Mouse (Mus musculus) adrenal gland, adult 2 months (tissue): Measurements from ENCODE around the gene Ogn. TPM values are rescaled to one million over a fixed set of nuclear protein-coding genes. Genes with fewer than 3 reads are reported as not detected.
A peak's percentile ranks its signal among the peaks of the same experiment; 100 is the strongest.

Source experiments
- DNase-seq: peaks from one replicate; pipeline ENCODE4 v3.0.0; 2021
- polyA plus RNA-seq: library from polyadenylated mRNA; depleted of rRNA; stranded (reverse); fragments of >200 nt; gene quantifications from 2 replicates; pipeline ENCODE4 v1.2.3, GENCODE M21; 2012; rRNA removed
- total RNA-seq, 2 experiments: library from RNA; stranded (reverse); gene quantifications; 2 replicates each; pipeline ENCODE4 v1.2.3; 2021

Ogn gene
- total and polyA plus RNA-seq, 3 experiments = 3.2 to 64.3 (median 60.1) TPM

DNA sequence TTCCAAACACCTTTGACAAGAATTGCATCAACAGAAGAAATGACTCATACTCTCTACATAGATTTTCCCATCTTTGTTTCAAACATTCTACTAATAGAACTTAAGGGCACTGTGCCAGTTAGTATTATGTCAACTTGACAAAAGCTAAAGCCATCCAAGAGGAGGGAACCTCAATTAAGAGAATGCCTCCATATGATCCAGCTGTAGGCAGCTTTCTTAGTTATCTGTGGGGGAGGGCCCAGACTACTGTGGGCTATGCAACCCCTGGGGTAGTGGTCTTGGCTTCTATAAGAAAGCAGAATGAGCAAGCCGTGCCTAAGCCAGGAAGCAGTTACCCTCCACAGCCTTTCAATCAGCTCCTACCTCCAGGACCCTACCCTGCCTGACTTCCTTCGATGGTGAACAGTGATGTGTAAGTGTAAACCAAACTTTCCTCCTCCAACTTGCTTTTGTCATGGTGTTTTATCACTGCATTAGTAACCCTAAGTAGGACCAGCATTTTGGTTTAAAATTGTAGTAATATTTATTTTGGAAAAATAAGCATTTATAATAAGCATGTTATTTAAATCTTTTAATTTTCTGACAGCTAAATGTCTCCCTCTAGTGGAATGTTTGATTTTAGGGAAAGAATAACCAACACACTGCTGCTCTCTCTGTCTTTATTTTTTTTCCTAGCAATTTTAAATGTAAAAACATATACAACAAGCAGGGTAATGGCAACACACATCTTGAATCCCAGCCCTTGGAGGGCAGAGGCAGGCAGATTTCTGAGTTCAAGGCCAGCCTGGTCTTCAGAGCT is 37.1 kb downstream of the Ogn start:
- no peak for DNase-seq

DNA sequence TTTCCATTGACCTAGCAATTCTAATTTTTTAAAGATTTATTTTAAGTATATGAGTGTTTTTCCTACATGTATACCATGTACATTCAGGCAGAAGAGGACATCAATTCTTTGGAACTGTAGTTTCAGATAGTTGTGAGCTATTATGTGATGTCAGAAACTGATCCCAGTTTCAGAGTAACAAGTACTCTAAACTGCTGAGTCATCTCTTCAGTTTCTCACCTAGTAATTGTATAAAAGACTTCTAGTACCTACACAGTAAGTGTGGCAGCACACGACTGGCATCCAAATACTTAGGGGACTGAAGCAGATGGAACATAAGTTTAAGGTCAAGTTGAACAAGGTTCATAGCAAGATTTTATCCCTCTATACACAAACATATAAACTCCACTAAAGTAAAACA is 38.2 kb downstream of the Ogn start:
- no peak for DNase-seq

DNA sequence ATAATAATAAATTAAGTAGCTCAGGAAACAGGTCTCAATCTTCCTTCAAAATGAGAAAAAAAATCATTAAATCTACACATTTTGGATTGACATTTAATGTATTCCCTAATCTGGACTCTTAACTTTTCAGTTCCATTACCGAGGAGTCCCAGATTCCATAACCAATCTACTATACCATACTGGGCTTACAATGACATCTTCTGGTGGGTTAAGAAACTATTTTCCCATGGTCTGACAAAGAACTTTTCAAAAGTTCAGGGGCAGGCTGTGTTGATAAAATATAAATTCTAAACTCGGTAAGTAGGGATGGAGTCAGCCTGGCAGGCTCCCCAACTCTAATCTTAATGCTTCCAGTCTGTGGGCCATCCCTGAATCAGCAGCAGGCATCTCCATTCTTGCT is 43.3 kb downstream of the Ogn start:
- DNase-seq = no peak

- no peak for DNase-seq
Observed at GRCm38 (mm10) chr13:49651781-49652351, 44.0 kb downstream of the Ogn start.

DNA sequence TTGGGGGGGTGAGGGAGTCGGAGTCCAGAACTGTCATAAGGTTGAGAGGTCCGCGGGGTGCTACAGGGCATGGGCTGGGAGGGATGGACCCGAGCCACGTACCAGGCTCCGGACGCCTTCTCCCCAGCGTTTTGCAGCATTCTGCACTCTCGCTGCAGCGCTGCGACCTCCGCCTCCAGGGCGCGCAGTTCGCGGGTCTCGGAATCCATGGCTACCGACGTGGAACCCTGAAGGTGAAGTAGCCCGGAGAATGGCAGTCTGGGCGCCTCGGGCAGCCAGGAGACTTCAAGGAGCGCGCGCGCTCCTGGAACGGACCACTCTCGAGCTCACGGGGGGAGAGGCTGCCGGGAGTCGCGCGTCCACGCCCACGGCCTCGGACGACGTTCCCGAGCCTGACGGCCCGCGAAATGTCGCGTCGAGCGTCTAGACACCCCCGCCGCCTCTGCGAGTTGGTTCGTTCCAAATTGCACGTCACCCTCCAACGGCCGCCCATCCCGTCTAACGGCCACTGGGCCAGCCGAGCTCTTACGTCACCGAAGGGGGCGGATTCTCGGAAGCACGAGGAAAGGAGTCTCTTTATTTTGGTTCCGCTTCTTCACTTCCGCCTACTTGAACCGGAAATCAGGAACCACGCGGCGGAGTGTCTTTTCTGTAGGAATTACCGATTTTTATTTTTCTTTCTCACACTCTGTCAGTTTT is 44.8 kb downstream of the Ogn start, which contains the start of the genes Cenpp and Nol8:
TSS of gene Cenpp (minus strand) at position 305 of the 699 bp plus-strand sequence.
TSS of gene Nol8 (plus strand) at position 598 of the 699 bp plus-strand sequence.
- DNase-seq = peak; percentile 99

GRCm38 (mm10) chr13:49653180-49653541 is 45.3 kb downstream of the Ogn start:
- no peak for DNase-seq

Other genes starting within 250 kb of the Ogn start
- 10 to 100 TPM; 27.0 to 38.3 TPM for gene Ippk, start 186.8 kb upstream of the Ogn start, total RNA-seq
- gene Ippk, start 186.8 kb upstream of the Ogn start, polyA plus RNA-seq = 6.8 and 8.4 TPM in 2 replicates
- 1 to 10 TPM; 1.2 to 1.5 TPM for gene Tes3-ps, start 114.7 kb upstream of the Ogn start, total RNA-seq
- gene Tes3-ps, start 114.7 kb upstream of the Ogn start, polyA plus RNA-seq = not detected in 2 replicates
- 1 to 10 TPM; 7.2 to 9.5 TPM for gene Ecm2, start 103.2 kb upstream of the Ogn start, total RNA-seq
- gene Ecm2, start 103.2 kb upstream of the Ogn start, polyA plus RNA-seq = 0.54 and 0.65 TPM in 2 replicates
- 1 to 10 TPM; 3.4 to 4.7 TPM for gene Aspn, start 63.6 kb upstream of the Ogn start, total RNA-seq
- gene Aspn, start 63.6 kb upstream of the Ogn start, polyA plus RNA-seq = 0.06 and 0.09 TPM in 2 replicates
- gene Omd, start 25.6 kb upstream of the Ogn start, total RNA-seq = 1 to 10 TPM; 5.1 to 6.2 TPM
- gene Omd, start 25.6 kb upstream of the Ogn start, polyA plus RNA-seq = 0.20 TPM in 1 of 2 replicates, not detected in the other
- gene Cenpp, start 44.7 kb downstream of the Ogn start, total RNA-seq = 1 to 10 TPM in 1 of 2 experiments, under 1 TPM in 1; 0.79 to 1.0 TPM
- 0.12 and 0.39 TPM in 2 replicates for gene Cenpp, start 44.7 kb downstream of the Ogn start, polyA plus RNA-seq
- gene Nol8, start 45.0 kb downstream of the Ogn start, total RNA-seq = 10 to 100 TPM; 21.7 to 33.0 TPM
- 0.19 and 0.22 TPM in 2 replicates for gene Nol8, start 45.0 kb downstream of the Ogn start, polyA plus RNA-seq
- gene Iars, start 74.1 kb downstream of the Ogn start, total RNA-seq = 10 to 100 TPM; 65.8 to 78.3 TPM
- gene Iars, start 74.1 kb downstream of the Ogn start, polyA plus RNA-seq = 6.6 and 9.3 TPM in 2 replicates
- not detected for gene Gm30302, start 191.0 kb downstream of the Ogn start, total RNA-seq
- not detected in 2 replicates for gene Gm30302, start 191.0 kb downstream of the Ogn start, polyA plus RNA-seq